Mouse (Mus musculus) olfactory bulb, adult 2 months (tissue): Measurements from ENCODE around the gene Olfr362. TPM values are rescaled to one million over a fixed set of nuclear protein-coding genes. Genes with fewer than 3 reads are reported as not detected.
"Not testable (repeated sequence)": the region's sequence is repeated elsewhere in the genome, so short reads cannot be mapped to it uniquely, and the experiment has no call there.

Source experiments
- H3K27ac ChIP-seq: fragments of 200-500 bp; 2 replicates; pipeline ENCODE4 v1.5.1; 2012; ENCODE audit warnings: low read depth, low read length; ENCODE audit not compliant: insufficient read depth
- H3K4me1 ChIP-seq: fragments of 200-500 bp; 2 replicates; pipeline ENCODE4 v1.6.1; 2012; ENCODE audit warnings: low read length; ENCODE audit not compliant: control insufficient read depth, insufficient read depth
- H3K4me3 ChIP-seq: fragments of 200-500 bp; 2 replicates; pipeline ENCODE4 v1.5.1; 2012; ENCODE audit warnings: mild to moderate bottlenecking, low read depth, low read length, moderate library complexity; ENCODE audit not compliant: insufficient read depth
- CTCF ChIP-seq: fragments of 200-500 bp; IDR thresholded peaks from 2 replicates; pipeline ENCODE4 v1.5.1; 2012; ENCODE audit warnings: low read depth, mild to moderate bottlenecking, low read length, moderate library complexity; ENCODE audit not compliant: insufficient read depth
- POLR2A ChIP-seq: fragments of 200-500 bp; IDR thresholded peaks from 2 replicates; pipeline ENCODE4 v1.6.1; 2012; ENCODE audit warnings: mild to moderate bottlenecking, low read depth, low read length, moderate library complexity; ENCODE audit not compliant: insufficient read depth
- WGBS: fragments of 180-500 bp; shearing (Covaris S2); methylation state at CpG from one replicate; pipeline ENCODE4 v1.1.7; 2018; 5-methylcytosine and 5-hydroxymethylcytosine counted together
- polyA plus RNA-seq: library from polyadenylated mRNA; stranded (reverse); fragments of >200 nt; gene quantifications from 2 replicates; pipeline ENCODE4 v1.2.4, GENCODE M21; 2012; ENCODE audit warnings: low replicate concordance; ENCODE audit not compliant: missing spikeins, insufficient read depth, insufficient read length

Gene Olfr362
- not detected in 2 replicates for polyA plus RNA-seq

DNA sequence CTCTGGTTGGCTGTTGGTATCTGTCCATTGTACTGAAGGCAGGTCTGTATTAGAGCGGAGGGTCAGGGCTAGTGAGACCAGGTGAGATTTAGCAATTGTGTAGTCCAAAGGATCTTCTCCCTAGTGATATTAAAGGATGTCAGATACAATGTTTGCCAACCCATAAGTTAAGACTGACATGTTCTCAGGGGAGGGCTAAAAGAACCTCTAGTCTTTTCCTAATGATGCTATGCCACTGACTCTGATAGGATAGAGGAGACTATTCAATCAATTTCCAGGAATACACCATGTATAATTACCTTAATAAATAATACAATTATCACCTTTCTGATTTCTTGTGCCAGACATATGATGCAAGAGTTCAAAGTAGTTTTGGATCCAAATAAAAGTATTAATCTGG, at the start of gene Olfr362:
Gene Olfr362, minus strand, starts transcription at position 101 of the 400 bp plus-strand sequence.
- 97% methylated on average over 1 of the region's 1 CpGs for WGBS
- Histone ChIP-seq H3K4me1 (no peaks in the 10 kb centered on the region), H3K4me3 (no peak within 1 kb of the TSS), H3K27ac (no peak within 1 kb of the TSS)
- TF ChIP-seq POLR2A (no peak), CTCF (no peak)

- TF ChIP-seq CTCF (no peak), POLR2A (no peak)
- 86% methylated on average over 3 of the region's 3 CpGs for WGBS
- Histone ChIP-seq H3K4me3 (no peak within 1 kb of the TSS), H3K27ac (no peak within 1 kb of the TSS), H3K4me1 (no peaks in the 10 kb centered on the region)
These were observed 21.3 kb upstream of the Olfr362 start, which contains the start of gene Olfr364-ps1 for GRCm38 (mm10) chr2:37139022-37139421. Olfr364-ps1 (plus strand) TSS chr2:37139322.

DNA sequence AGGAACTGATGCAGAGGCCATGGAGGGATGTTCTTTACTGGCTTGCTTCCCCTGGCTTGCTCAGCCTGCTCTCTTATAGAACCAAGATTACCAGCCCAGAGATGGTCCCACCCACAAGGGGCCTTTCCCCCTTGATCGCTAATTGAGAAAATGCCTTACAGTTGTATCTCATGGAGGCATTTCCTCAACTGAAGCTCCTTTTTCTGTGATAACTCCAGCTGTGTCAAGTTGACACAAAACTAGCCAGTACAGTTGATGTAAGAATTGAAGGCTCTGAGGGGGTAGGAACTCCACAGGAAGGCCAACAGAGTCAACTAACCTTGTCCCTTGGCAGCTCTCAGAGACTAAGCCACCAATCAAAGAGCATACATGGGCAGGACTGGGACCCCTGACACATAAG, 28.5 kb downstream of the Olfr362 start, which contains the start of gene Olfr361:
Gene Olfr361, minus strand, starts transcription at position 101 of the 400 bp plus-strand sequence.
- H3K27ac ChIP-seq, H3K4me3 ChIP-seq, H3K4me1 ChIP-seq: not testable (repeated sequence)
- WGBS: 77% methylated on average over 1 of the region's 1 CpGs

- no peaks in the 10 kb centered on the region for H3K4me1 ChIP-seq
- H3K27ac ChIP-seq: no peak within 1 kb of the TSS
- H3K4me3 ChIP-seq: no peak within 1 kb of the TSS
- TF ChIP-seq CTCF: no peak
These were observed 52.3 kb downstream of the Olfr362 start, which contains the start of gene Olfr360 for GRCm38 (mm10) chr2:37065446-37065845. Olfr360 (plus strand) TSS chr2:37065746.

Other genes starting within 250 kb of the Olfr362 start
- gene Olfr352, start 249.4 kb downstream of the Olfr362 start, polyA plus RNA-seq: not detected in 2 replicates
- not detected in 2 replicates for gene Olfr353, start 225.0 kb downstream of the Olfr362 start, polyA plus RNA-seq
- gene Olfr354, start 212.2 kb downstream of the Olfr362 start, polyA plus RNA-seq: not detected in 2 replicates
- gene Olfr355, start 189.0 kb downstream of the Olfr362 start, polyA plus RNA-seq: not detected in 2 replicates
- gene Olfr356, start 180.8 kb downstream of the Olfr362 start, polyA plus RNA-seq: not detected in 2 replicates
- gene Olfr357, start 124.1 kb downstream of the Olfr362 start, polyA plus RNA-seq: not detected in 2 replicates
- not detected in 2 replicates for gene Olfr358, start 108.6 kb downstream of the Olfr362 start, polyA plus RNA-seq
- not detected in 2 replicates for gene Olfr360, start 52.2 kb downstream of the Olfr362 start, polyA plus RNA-seq
- gene Olfr361, start 28.6 kb downstream of the Olfr362 start, polyA plus RNA-seq: not detected in 2 replicates
- not detected in 2 replicates for gene Olfr364-ps1, start 21.4 kb upstream of the Olfr362 start, polyA plus RNA-seq
- not detected in 2 replicates for gene Olfr365, start 70.3 kb upstream of the Olfr362 start, polyA plus RNA-seq
- gene Olfr366, start 93.7 kb upstream of the Olfr362 start, polyA plus RNA-seq: not detected in 2 replicates
- gene Olfr368, start 208.6 kb upstream of the Olfr362 start, polyA plus RNA-seq: not detected in 2 replicates
- not detected in 2 replicates for gene Pdcl, start 241.4 kb upstream of the Olfr362 start, polyA plus RNA-seq